Mouse (Mus musculus) small intestine, adult 10 weeks (tissue): ENCODE data around the gene BC055324. TPM values are rescaled to one million over a fixed set of nuclear protein-coding genes. Genes with fewer than 3 reads are reported as not detected.

ENCODE experiments used
- polyA plus RNA-seq: library from polyadenylated mRNA; stranded (reverse); fragments of 350-450 nt; fragmentation: Illumina TruSeq; extraction: RNeasy Lipid Tissue Mini Kit (QIAGEN cat#74804); gene quantifications from one replicate; pipeline ENCODE4 v1.2.3, GENCODE M21; 2014; ENCODE audit warnings: low replicate concordance

The BC055324 gene
- polyA plus RNA-seq, result 4.1 TPM

GRCm38 (mm10) chr1:163994721-163995608, at the start of gene BC055324, which contains the start of gene Mettl18:
Gene BC055324, minus strand, starts transcription at chr1:163994796.
Gene Mettl18, plus strand, starts transcription at chr1:163994889.

DNA sequence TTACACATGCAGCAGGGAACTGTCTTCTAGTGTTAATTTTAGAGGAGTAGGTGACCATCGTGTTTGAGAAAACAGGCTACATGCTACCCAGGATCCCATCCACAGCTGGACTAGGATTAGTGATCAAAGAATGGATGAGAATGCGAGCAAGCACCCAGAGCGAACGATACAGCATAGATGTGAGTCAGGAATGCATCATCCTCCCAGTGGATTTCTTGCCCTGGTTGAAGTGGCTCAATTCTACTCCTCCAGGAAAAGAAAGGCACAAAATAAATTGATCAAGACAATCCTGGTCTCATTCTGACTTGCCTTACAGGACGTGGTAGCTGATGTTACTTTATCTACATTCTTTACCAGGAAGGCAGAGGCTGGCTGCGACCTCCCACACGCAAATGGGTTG, 65.8 kb downstream of the BC055324 start, which contains the start of gene Scyl3:
Gene Scyl3 (plus strand): TSS at position 255 of the 400 bp plus-strand sequence.

Other genes with a start within 250 kb of the BC055324 start
- 13.1 TPM for gene Kifap3, start 215.2 kb downstream of the BC055324 start, polyA plus RNA-seq
- gene Scyl3, start 65.7 kb downstream of the BC055324 start, polyA plus RNA-seq, result 54.3 TPM
- gene Mettl18, start 93 bp upstream of the BC055324 start, polyA plus RNA-seq, result 10.5 TPM
- not detected for gene Sele, start 53.4 kb upstream of the BC055324 start, polyA plus RNA-seq
- gene Sell, start 67.2 kb upstream of the BC055324 start, polyA plus RNA-seq, result 6.7 TPM
- gene Selp, start 120.5 kb upstream of the BC055324 start, polyA plus RNA-seq, result 1.6 TPM
- 2.5 TPM for gene F5, start 157.0 kb upstream of the BC055324 start, polyA plus RNA-seq